In genomic region chr17:47112556-47113225, GRCm38 (mm10) we compare ENCODE assay signal across 9 mouse cellular contexts.
A peak's percentile ranks its signal among the peaks of the same experiment; 100 is the strongest.
DNase-seq lines count a peak whose midpoint lies in the region; ATAC-seq and TF ChIP-seq lines count a peak whose summit lies in the region.
"Had no signal": no experiment of that assay in that cellular context is flagged by ENCODE, and none has a peak within 500 bp of the region (broad histone marks: within the 10 kb centered on the region; RNA-seq: fewer than 3 reads in every experiment).

No protein-coding gene starts in this region.

- H3K4me3 ChIP-seq in liver, embryonic 12.5 days: no peak overlapping the region
- H3K4me3 ChIP-seq in small intestine, adult 2 months (ENCODE audit: low read depth, low read length): no peak overlapping the region
- H3K4me3 ChIP-seq in limb, embryonic 10.5 days: no peak overlapping the region
- H3K4me3 ChIP-seq: embryonic facial prominence, embryonic 13.5 days had no signal

- WGBS in liver, embryonic 12.5 days (ENCODE audit: insufficient replicate concordance): 79% methylated on average over 16 of the region's 16 CpGs
- 86% methylated on average over 16 of the region's 16 CpGs for WGBS in small intestine, adult 2 months
- 90% methylated on average over 16 of the region's 16 CpGs for WGBS in limb, embryonic 10.5 days

- TF ChIP-seq CTCF in small intestine, adult 2 months (IDR thresholded peaks at IDR 0.05; ENCODE audit: extremely low read depth, insufficient read length, insufficient replicate concordance, low read depth, low read length): peak; percentile 49; the same call in 1 of the 2 replicates

- H3K27ac ChIP-seq in liver, embryonic 12.5 days: no peak overlapping the region
- no peak overlapping the region for H3K27ac ChIP-seq in small intestine, adult 2 months (ENCODE audit: insufficient read depth, low read depth, low read length)
- no peak overlapping the region for H3K27ac ChIP-seq in limb, embryonic 10.5 days
- H3K27ac ChIP-seq: embryonic facial prominence, embryonic 13.5 days had no signal

- TF ChIP-seq POLR2A in small intestine, adult 2 months (IDR thresholded peaks at IDR 0.05; ENCODE audit: low read depth, low read length): no peak

- no peaks in the 10 kb centered on the region for H3K9me3 ChIP-seq in liver, embryonic 12.5 days (replicated peaks)
- no peaks in the 10 kb centered on the region for H3K9me3 ChIP-seq in limb, embryonic 10.5 days (replicated peaks)
- H3K9me3 ChIP-seq: embryonic facial prominence, embryonic 13.5 days had no signal

- DNase-seq in adrenal gland, adult 2 months: peak; percentile 45
- no peak for DNase-seq in adrenal gland, adult 8-10 months
- DNase-seq in liver: peak; percentile 19
- DNase-seq in heart, adult 8-10 months (ENCODE audit: low spot score): peak; percentile 42
- no peak for DNase-seq in embryo, embryonic 10.5 days (ENCODE audit: low spot score)
- no peak for DNase-seq in limb, embryonic 10.5 days (ENCODE audit: low spot score)

- ATAC-seq in liver, embryonic 12.5 days: no peak

- no peak overlapping the region for H3K9ac ChIP-seq in liver, embryonic 12.5 days
- H3K9ac ChIP-seq: embryonic facial prominence, embryonic 13.5 days had no signal

- no peak overlapping the region for H3K4me2 ChIP-seq in liver, embryonic 12.5 days
- H3K4me2 ChIP-seq: embryonic facial prominence, embryonic 13.5 days had no signal

- H3K36me3 ChIP-seq in liver, embryonic 12.5 days: no peaks in the 10 kb centered on the region
- no peaks in the 10 kb centered on the region for H3K36me3 ChIP-seq in small intestine, adult 2 months (ENCODE audit: control insufficient read depth, insufficient read depth, low read length)
- no peaks in the 10 kb centered on the region for H3K36me3 ChIP-seq in limb, embryonic 10.5 days
- H3K36me3 ChIP-seq: embryonic facial prominence, embryonic 13.5 days had no signal

- no peaks in the 10 kb centered on the region for H3K4me1 ChIP-seq in liver, embryonic 12.5 days
- no peaks in the 10 kb centered on the region for H3K4me1 ChIP-seq in small intestine, adult 2 months (ENCODE audit: control insufficient read depth, insufficient read depth, insufficient read length, low read length)
- H3K4me1 ChIP-seq in limb, embryonic 10.5 days: no peaks in the 10 kb centered on the region
- H3K4me1 ChIP-seq: embryonic facial prominence, embryonic 13.5 days had no signal

- no peaks in the 10 kb centered on the region for H3K27me3 ChIP-seq in liver, embryonic 12.5 days (replicated peaks)
- no peaks in the 10 kb centered on the region for H3K27me3 ChIP-seq in small intestine, adult 2 months (ENCODE audit: control insufficient read depth, insufficient read depth, low read length)
- no peaks in the 10 kb centered on the region for H3K27me3 ChIP-seq in limb, embryonic 10.5 days (ENCODE audit: low read depth, poor library complexity, severe bottlenecking)
- H3K27me3 ChIP-seq: embryonic facial prominence, embryonic 13.5 days had no signal

Comparison
In these comparisons a context has a peak if more than half of its experiments do, and no peak if none do; other contexts are left out.
1. DNase-seq: peak in adrenal gland, adult 2 months (single experiment), liver (single experiment) and heart, adult 8-10 months (single experiment); none in adrenal gland, adult 8-10 months (single experiment), embryo, embryonic 10.5 days (single experiment) and limb, embryonic 10.5 days (single experiment).